Mouse (Mus musculus) embryonic facial prominence, embryonic 13.5 days (tissue): ENCODE data around the gene Shc2. TPM values are rescaled to one million over a fixed set of nuclear protein-coding genes. Genes with fewer than 3 reads are reported as not detected.

Experiments
- ATAC-seq: fragments of 200-750 bp; cut with Nextera tagmentation; 2 replicates; pipeline ENCODE4 v1.8.0; 2017; ENCODE audit warnings: low read depth; ENCODE audit not compliant: insufficient number of reproducible peaks, insufficient read depth, low FRiP score, low TSS enrichment
- H3K27ac ChIP-seq: fragments of 300-500 bp; sonication (generic); 2 replicates; pipeline ENCODE4 v1.5.1; 2015; ENCODE audit warnings: moderate library complexity, mild to moderate bottlenecking, inconsistent platforms
- H3K27me3 ChIP-seq: fragments of 300-500 bp; sonication (generic); 2 replicates; pipeline ENCODE4 v1.6.1; 2015; ENCODE audit warnings: mild to moderate bottlenecking, inconsistent platforms
- H3K36me3 ChIP-seq: fragments of 300-500 bp; sonication (generic); 2 replicates; pipeline ENCODE4 v1.6.1; 2015; ENCODE audit warnings: mild to moderate bottlenecking, inconsistent platforms
- H3K4me1 ChIP-seq: fragments of 300-500 bp; sonication (generic); 2 replicates; pipeline ENCODE4 v1.6.1; 2015; ENCODE audit warnings: inconsistent platforms
- H3K4me2 ChIP-seq: fragments of 300-500 bp; sonication (generic); 2 replicates; pipeline ENCODE4 v1.6.1; 2015; ENCODE audit warnings: moderate library complexity, mild to moderate bottlenecking, inconsistent platforms
- H3K4me3 ChIP-seq: fragments of 300-500 bp; sonication (generic); 2 replicates; pipeline ENCODE4 v1.5.1; 2015; ENCODE audit warnings: mild to moderate bottlenecking, inconsistent platforms
- H3K9ac ChIP-seq: fragments of 300-500 bp; sonication (generic); 2 replicates; pipeline ENCODE4 v1.6.1; 2015; ENCODE audit warnings: mild to moderate bottlenecking, inconsistent platforms
- H3K9me3 ChIP-seq: fragments of 300-500 bp; sonication (generic); 2 replicates; pipeline ENCODE4 v1.6.1; 2016; ENCODE audit warnings: inconsistent platforms
- WGBS: fragments of 180-500 bp; shearing (Covaris S2); methylation state at CpG from one replicate; pipeline ENCODE4 v1.1.7; 2015; ENCODE audit warnings: mixed read lengths; 5-methylcytosine and 5-hydroxymethylcytosine counted together
- polyA plus RNA-seq: library from polyadenylated mRNA; unstranded; fragments of >200 nt; fragmentation: Nextera tagmentation; extraction: Ambion mirVana; gene quantifications from 2 replicates; pipeline ENCODE4 v1.2.1, GENCODE M21; 2015

The Shc2 gene
- polyA plus RNA-seq, 1 experiment from 2014 or later = 13.7 TPM

GRCm38 (mm10) chr10:79587061-79587751, 50.5 kb downstream of the Shc2 start, which contains the start of gene Theg:
Gene Theg, minus strand, starts transcription at chr10:79587331.
- H3K9ac ChIP-seq = no peak within 1 kb of the TSS
- no peaks in the 10 kb centered on the region for H3K9me3 ChIP-seq
- H3K36me3 ChIP-seq = no peaks in the 10 kb centered on the region
- ATAC-seq = no peak; the same call in 1 of the 2 replicates
- H3K4me2 ChIP-seq = no peak within 1 kb of the TSS
- 83% methylated on average over 5 of the region's 5 CpGs for WGBS
- H3K4me1 ChIP-seq = no peaks in the 10 kb centered on the region
- H3K27me3 ChIP-seq = no peaks in the 10 kb centered on the region
- no peak within 1 kb of the TSS for H3K4me3 ChIP-seq
- no peak within 1 kb of the TSS for H3K27ac ChIP-seq

GRCm38 (mm10) chr10:79586243-79586642, 51.5 kb downstream of the Shc2 start:
- Histone ChIP-seq H3K36me3 (no peaks in the 10 kb centered on the region), H3K27me3 (no peaks in the 10 kb centered on the region), H3K9ac (no peak overlapping the region), H3K9me3 (no peaks in the 10 kb centered on the region), H3K4me3 (no peak overlapping the region), H3K27ac (no peak overlapping the region), H3K4me1 (no peaks in the 10 kb centered on the region), H3K4me2 (no peak overlapping the region)
- 79% methylated on average over 8 of the region's 8 CpGs for WGBS
- no peak for ATAC-seq

- Histone ChIP-seq H3K4me3 (no peak overlapping the region), H3K27me3 (no peaks in the 10 kb centered on the region), H3K4me1 (no peaks in the 10 kb centered on the region), H3K9ac (no peak overlapping the region), H3K27ac (no peak overlapping the region), H3K36me3 (no peaks in the 10 kb centered on the region), H3K4me2 (no peak overlapping the region), H3K9me3 (no peaks in the 10 kb centered on the region)
- no peak for ATAC-seq
- WGBS = 97% methylated on average over 5 of the region's 5 CpGs
These were observed 52.0 kb downstream of the Shc2 start for GRCm38 (mm10) chr10:79585723-79586122.

GRCm38 (mm10) chr10:79585136-79585535, 52.6 kb downstream of the Shc2 start:
- Histone ChIP-seq H3K4me1 (no peaks in the 10 kb centered on the region), H3K36me3 (no peaks in the 10 kb centered on the region), H3K27ac (no peak overlapping the region), H3K27me3 (no peaks in the 10 kb centered on the region), H3K9me3 (no peaks in the 10 kb centered on the region), H3K4me2 (no peak overlapping the region), H3K4me3 (no peak overlapping the region), H3K9ac (no peak overlapping the region)
- WGBS = 91% methylated on average over 6 of the region's 6 CpGs
- no peak for ATAC-seq

- Histone ChIP-seq H3K36me3 (no peaks in the 10 kb centered on the region), H3K9me3 (no peaks in the 10 kb centered on the region), H3K27me3 (0 out of 2 replicates have a peak, but pooled peaks cover 3% of the 10 kb centered on the region), H3K4me1 (no peaks in the 10 kb centered on the region), H3K27ac (no peak overlapping the region), H3K4me2 (no peak overlapping the region), H3K4me3 (no peak overlapping the region), H3K9ac (no peak overlapping the region)
- no peak for ATAC-seq
- 82% methylated on average over 9 of the region's 9 CpGs for WGBS
These were observed 53.3 kb downstream of the Shc2 start for GRCm38 (mm10) chr10:79584426-79584825.

- Histone ChIP-seq H3K4me1 (no peaks in the 10 kb centered on the region), H3K4me3 (no peak overlapping the region), H3K36me3 (no peaks in the 10 kb centered on the region), H3K4me2 (no peak overlapping the region), H3K27me3 (0 out of 2 replicates have a peak, but pooled peaks cover 3% of the 10 kb centered on the region), H3K9ac (no peak overlapping the region), H3K27ac (no peak overlapping the region), H3K9me3 (no peaks in the 10 kb centered on the region)
- WGBS = 62% methylated on average over 7 of the region's 7 CpGs
- no peak for ATAC-seq
These were observed 53.7 kb downstream of the Shc2 start for GRCm38 (mm10) chr10:79584021-79584420.

GRCm38 (mm10) chr10:79581501-79581900, 56.2 kb downstream of the Shc2 start:
- no peak overlapping the region for H3K27ac ChIP-seq
- H3K4me3 ChIP-seq = no peak overlapping the region
- no peaks in the 10 kb centered on the region for H3K36me3 ChIP-seq
- no peak overlapping the region for H3K4me2 ChIP-seq
- no peak for ATAC-seq
- no peak overlapping the region for H3K9ac ChIP-seq
- no peaks in the 10 kb centered on the region for H3K4me1 ChIP-seq
- WGBS = 89% methylated on average over 8 of the region's 8 CpGs
- H3K9me3 ChIP-seq = no peaks in the 10 kb centered on the region
- H3K27me3 ChIP-seq = 0 out of 2 replicates have a peak, but pooled peaks cover 3% of the 10 kb centered on the region

- Histone ChIP-seq H3K4me3 (no peak overlapping the region), H3K27ac (no peak overlapping the region), H3K9me3 (no peaks in the 10 kb centered on the region), H3K4me1 (no peaks in the 10 kb centered on the region), H3K4me2 (no peak overlapping the region), H3K36me3 (no peaks in the 10 kb centered on the region), H3K9ac (no peak overlapping the region), H3K27me3 (0 out of 2 replicates have a peak, but pooled peaks cover 3% of the 10 kb centered on the region)
- no peak for ATAC-seq
- 36% methylated on average over 6 of the region's 6 CpGs for WGBS
These were observed 56.9 kb downstream of the Shc2 start for GRCm38 (mm10) chr10:79580811-79581210.

GRCm38 (mm10) chr10:79580356-79580755, 57.4 kb downstream of the Shc2 start:
- H3K9ac ChIP-seq = no peak overlapping the region
- H3K27ac ChIP-seq = no peak overlapping the region
- H3K4me3 ChIP-seq = no peak overlapping the region
- H3K36me3 ChIP-seq = no peaks in the 10 kb centered on the region
- no peak overlapping the region for H3K4me2 ChIP-seq
- no peak for ATAC-seq
- H3K27me3 ChIP-seq = 0 out of 2 replicates have a peak, but pooled peaks cover 3% of the 10 kb centered on the region
- WGBS = 63% methylated on average over 7 of the region's 7 CpGs
- no peaks in the 10 kb centered on the region for H3K9me3 ChIP-seq
- no peaks in the 10 kb centered on the region for H3K4me1 ChIP-seq

- Histone ChIP-seq H3K4me3 (no peak overlapping the region), H3K4me1 (no peaks in the 10 kb centered on the region), H3K36me3 (no peaks in the 10 kb centered on the region), H3K9ac (no peak overlapping the region), H3K9me3 (no peaks in the 10 kb centered on the region), H3K27me3 (0 out of 2 replicates have a peak, but pooled peaks cover 3% of the 10 kb centered on the region), H3K27ac (no peak overlapping the region), H3K4me2 (no peak overlapping the region)
- no peak for ATAC-seq
- WGBS = 76% methylated on average over 12 of the region's 12 CpGs
These were observed 57.9 kb downstream of the Shc2 start for GRCm38 (mm10) chr10:79579781-79580180.

- H3K4me1 ChIP-seq = no peaks in the 10 kb centered on the region
- H3K9ac ChIP-seq = no peak overlapping the region
- no peaks in the 10 kb centered on the region for H3K9me3 ChIP-seq
- WGBS = 78% methylated on average over 7 of the region's 7 CpGs
- no peak for ATAC-seq
- H3K27me3 ChIP-seq = 0 out of 2 replicates have a peak, but pooled peaks cover 3% of the 10 kb centered on the region
- H3K36me3 ChIP-seq = no peaks in the 10 kb centered on the region
- H3K27ac ChIP-seq = no peak overlapping the region
- no peak overlapping the region for H3K4me2 ChIP-seq
- H3K4me3 ChIP-seq = no peak overlapping the region
These were observed 58.8 kb downstream of the Shc2 start for GRCm38 (mm10) chr10:79578891-79579290.

- Histone ChIP-seq H3K4me1 (no peaks in the 10 kb centered on the region), H3K4me3 (no peak overlapping the region), H3K4me2 (no peak overlapping the region), H3K9me3 (no peaks in the 10 kb centered on the region), H3K9ac (no peak overlapping the region), H3K27ac (no peak overlapping the region), H3K36me3 (no peaks in the 10 kb centered on the region), H3K27me3 (0 out of 2 replicates have a peak, but pooled peaks cover 3% of the 10 kb centered on the region)
- ATAC-seq = no peak
- WGBS = 35% methylated on average over 9 of the region's 9 CpGs
These were observed 59.4 kb downstream of the Shc2 start for GRCm38 (mm10) chr10:79578276-79578675.
